Mouse (Mus musculus): ENCODE results near the gene Capns2.

Capns2 gene

GRCm38 (mm10) chr8:92908448-92908847 lies 7.2 kb downstream of the Capns2 start:
- DNase-seq = peak; percentile 10

DNA sequence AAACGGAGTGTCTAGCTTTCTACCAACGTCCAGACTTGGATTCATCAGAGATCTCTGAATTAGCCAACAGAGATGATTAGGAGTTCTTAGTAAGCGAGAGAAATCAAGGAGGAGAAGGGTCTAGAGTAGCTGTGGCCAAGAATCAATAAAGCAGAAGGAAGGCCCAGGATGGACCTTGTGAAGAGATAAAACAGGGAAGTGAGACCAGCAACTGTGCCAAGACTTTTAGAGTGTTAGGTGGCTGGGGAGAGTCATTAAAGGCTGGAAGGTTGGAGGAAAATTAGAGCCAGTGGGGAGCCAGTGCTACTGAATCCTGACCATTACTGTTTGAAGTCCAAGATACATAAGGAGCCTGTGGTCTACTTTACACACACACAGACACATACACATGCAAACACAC lies 10.3 kb downstream of the Capns2 start:
- DNase-seq = peak; percentile 78

DNA sequence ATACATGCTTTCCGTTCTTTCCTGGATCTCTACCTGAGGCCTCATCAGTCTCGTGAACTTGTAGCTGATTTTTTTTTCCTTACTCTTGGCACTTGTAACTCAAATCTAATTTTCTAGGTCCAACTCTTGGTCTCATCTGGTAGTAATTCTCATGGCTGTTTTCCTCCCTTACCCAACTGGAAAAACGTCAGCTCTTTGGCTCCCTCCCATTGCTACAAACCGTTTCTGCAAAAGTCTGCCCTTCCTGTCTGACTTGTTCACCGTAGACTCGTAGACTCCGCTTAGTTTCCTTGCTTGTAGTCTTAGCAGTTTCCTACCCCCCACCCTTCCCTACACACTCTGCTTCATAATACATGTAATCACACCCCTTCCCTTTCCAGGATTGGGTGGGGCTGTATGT lies 12.2 kb downstream of the Capns2 start:
- peak; percentile 88 for DNase-seq

DNA sequence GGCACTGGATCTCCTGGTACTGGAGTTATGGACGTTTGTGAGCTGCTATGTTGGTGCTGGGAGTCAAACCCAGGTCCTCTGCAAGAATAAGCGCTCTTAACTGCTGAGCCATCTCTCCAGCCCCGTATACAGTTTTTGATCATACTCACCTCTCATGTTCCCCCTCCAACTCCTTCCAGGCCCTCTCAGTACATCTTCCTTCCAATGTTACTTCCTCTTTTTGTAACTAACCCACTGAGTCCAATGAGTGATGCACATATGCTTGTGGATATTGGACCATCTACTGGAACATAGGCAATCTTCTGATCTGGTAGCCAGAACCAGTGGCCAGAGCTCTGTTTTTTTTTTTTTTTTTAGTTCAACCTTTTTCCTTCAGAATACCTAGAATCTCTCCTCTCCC lies 14.9 kb downstream of the Capns2 start:
- DNase-seq = no peak

DNA sequence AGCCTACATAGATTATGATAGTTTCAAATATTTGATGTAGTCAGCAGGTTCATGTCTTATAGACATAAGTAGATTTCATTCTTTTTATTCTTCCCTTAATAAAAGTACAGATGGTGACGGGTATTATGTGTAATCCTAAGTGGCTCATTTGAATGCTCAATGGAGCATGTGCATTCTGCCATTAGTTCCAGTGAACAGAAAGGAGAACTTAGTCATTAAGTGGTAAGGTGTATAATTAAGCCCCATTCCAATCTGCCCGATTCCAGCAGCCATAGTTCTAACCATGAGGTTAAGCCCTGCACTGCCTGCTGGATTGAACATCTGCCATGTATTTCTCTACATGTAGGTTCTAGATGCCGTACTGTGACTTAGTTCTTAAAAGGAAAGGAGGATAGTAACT lies 20.6 kb downstream of the Capns2 start:
- DNase-seq = no peak

- peak; percentile 64 for DNase-seq
Observed at GRCm38 (mm10) chr8:92928986-92929385, 27.8 kb downstream of the Capns2 start.

DNA sequence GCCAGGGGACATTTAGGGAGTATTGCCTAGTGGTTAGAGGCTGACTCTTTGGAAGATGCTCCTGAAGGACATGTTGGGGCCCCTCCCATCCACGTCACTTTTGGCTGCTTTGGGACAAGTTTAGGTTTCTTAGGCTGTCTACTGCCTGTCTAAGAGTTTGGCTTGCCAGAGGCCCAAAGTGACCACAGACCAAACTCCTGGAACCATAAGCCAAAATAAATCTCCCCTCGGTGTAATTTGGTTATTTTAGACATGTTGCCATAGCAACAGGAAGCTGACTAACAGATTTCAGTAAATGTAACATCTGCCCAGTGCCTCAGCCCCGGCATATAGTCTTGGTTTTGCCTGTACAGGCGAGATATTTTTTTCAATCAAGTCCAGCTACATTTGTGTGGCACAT lies 36.8 kb downstream of the Capns2 start:
- DNase-seq = no peak

GRCm38 (mm10) chr8:92949071-92949470 lies 47.9 kb downstream of the Capns2 start:
- peak; percentile 71 for DNase-seq

- peak; percentile 18 for DNase-seq
Observed at GRCm38 (mm10) chr8:92950639-92951371, 49.6 kb downstream of the Capns2 start.

Measured in heart, adult 11 months (tissue).